Mouse (Mus musculus) cortical plate, adult 2 months (tissue): ENCODE results near the gene Wfdc1.

Experiments
- CTCF ChIP-seq: fragments of 200-500 bp; IDR thresholded peaks from 2 replicates; pipeline ENCODE4 v1.5.1; 2011; ENCODE audit warnings: mild to moderate bottlenecking, control low read depth, low read length; ENCODE audit not compliant: insufficient read depth; ENCODE audit errors: extremely low read depth
- POLR2A ChIP-seq: fragments of 200-500 bp; IDR thresholded peaks from 2 replicates; pipeline ENCODE4 v1.6.1; 2011; ENCODE audit warnings: mild to moderate bottlenecking, low read length, control low read depth; ENCODE audit not compliant: insufficient read depth; ENCODE audit errors: extremely low read depth

- TF ChIP-seq CTCF = no peak
- TF ChIP-seq POLR2A = no peak
Measured at GRCm38 (mm10) chr8:119675457-119675856, 9.3 kb downstream of the Wfdc1 start.
